Mouse (Mus musculus): ENCODE measurements at regions not wholly inside any gene's neighbourhood (a gene's known extent, or its start where the extent isn't known, plus 50 kb on each side); places are given as distances from the start of the nearest gene placed in this dataset.

DNA sequence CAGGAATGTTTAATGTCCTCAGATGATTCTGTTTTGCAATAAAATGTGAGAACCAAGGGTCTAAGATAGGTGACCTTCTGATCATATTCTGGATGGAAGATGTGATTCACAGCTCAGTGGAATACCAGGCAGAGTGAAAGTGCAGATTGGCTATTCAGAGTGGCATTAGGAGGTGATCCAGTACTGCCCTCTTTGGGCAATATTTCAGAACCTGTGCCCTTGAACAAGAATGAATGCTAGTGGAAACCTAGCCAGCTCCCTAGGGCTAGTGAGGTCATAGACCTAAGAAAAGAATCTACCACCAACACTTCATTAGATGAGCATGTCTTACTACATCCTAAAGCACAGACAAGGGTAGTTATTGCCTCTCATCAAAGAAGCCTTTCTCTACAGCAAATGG is 372.7 kb upstream of the Trib2 start:
- peak; percentile 60 for DNase-seq (ENCODE audit: low spot score)

DNA sequence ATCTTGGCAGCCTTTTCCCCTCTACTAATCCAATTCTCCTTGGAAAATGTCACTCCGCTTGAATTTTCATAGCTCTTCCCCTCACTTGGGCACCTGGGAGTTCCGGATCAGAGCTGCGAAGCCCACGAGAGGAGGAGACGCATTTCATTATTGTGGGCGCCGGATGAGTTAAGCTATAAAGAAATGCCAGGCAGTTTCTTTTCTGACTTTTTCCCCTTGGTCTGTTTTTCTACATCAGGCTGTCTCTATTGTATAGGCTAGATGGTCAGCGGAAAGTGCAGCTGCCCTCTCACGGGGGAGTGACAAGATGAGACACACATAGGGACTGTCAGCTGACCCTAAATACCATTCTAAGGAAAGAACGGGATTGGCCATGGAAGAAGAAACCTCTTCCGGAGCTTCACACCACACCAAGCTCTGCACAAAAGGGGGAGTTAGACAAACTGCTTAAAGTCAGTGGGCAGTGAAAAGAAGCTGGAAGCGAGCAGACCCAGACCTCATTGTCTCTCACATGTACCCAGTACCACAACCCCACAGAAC is 369.3 kb upstream of the Trib2 start:
- no peak for DNase-seq (ENCODE audit: low spot score)

DNA sequence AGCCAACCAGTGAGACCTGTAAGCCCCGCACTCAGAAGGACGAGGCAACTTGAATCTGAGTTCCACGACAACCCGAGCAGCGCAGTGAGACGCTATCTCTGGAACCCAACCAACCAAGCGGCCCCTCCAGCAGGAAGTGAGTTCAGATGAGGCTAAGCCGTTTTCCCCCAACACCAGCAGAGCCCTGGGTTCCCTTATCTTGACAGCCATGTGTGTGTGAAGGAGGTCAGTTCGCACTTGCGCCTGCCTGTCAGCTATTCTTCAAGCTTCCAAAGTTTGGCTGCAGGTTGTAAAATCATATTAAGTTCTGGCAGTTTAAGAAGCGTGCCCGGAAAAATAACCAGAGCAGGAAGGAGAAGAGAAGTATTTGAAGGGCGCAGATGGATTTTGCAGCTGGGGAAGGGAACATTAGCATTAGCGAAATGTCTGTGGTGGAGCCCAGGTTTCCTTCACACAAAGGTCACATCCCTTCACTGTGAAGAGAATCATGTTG is 368.8 kb upstream of the Trib2 start:
- no peak for DNase-seq (ENCODE audit: low spot score)

DNA sequence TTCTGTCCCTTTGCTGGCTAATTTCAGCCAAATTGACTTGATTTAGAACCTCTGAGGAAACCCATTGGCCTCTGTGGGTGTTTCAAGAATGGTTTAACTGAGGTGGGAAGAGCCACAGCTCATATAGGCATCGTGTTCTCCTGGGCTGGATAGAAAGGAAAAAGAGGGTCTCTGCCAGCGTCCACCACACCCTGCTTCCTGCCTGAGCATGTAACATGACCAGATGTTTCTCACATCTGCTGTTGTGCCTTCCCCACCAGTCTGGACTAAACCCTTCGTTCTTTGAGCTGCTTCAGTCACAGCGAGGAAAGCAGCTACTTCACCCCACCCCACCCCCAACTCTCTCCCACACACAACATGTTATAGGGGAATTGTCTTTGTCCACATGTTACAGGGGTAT is 366.3 kb upstream of the Trib2 start:
- no peak for DNase-seq (ENCODE audit: low spot score)

DNA sequence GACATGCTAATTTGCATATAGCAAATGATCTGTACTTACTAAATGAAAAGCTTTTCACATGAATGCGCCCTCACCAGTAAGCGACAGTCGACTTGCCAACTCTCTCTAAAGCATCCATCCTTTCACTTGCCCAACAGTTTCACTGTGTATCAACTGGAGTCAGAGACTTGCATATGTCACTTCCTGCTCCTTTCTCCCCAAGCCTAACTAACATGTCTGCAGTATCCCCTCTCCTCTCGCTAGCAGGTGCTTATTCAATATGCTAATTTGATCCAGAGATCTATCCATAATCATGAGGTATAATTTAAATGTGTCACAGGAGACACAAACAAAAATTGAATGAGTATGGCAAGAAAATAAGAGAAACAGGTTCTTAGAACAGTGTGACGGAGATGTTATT is 364.9 kb upstream of the Trib2 start:
- DNase-seq (ENCODE audit: low spot score) = no peak

DNA sequence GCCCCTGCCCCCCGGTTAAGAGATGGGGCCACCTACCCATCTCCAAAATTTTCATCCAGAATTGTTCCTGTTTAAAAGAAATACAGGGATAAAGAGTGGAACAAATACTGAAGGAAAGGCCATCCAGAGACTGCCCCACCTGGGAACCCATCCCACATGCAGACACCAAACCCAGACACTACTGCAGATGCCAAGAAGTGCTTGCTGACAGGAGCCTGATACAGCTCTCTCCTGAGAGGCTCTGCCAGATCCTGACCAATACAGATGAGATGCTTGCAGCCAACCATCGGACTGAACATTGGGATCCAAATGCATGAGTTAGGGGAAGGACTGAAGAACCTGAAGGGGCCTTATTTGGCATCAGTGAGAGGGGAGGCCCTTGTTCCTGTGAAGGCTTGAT is 363.2 kb upstream of the Trib2 start:
- DNase-seq (ENCODE audit: low spot score) = no peak

DNA sequence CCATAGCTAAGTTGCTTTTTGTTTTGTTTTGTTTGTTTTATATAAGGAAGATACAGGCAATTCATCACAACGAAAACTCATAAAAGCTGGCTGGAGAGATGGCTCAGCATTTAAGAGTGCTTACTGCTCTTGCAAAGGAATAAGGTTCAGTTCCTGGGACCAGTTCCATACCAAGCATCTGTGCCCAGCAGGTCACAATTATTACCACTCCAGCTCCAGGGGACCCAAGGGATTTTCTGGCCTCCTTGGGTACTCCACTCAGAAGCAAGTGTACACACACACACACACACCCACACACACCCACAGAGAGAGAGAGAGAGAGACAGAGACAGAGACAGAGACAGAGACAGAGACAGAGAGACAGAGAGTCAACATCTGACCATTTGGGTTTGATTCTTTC is 359.6 kb upstream of the Trib2 start:
- no peak for DNase-seq (ENCODE audit: low spot score)

DNA sequence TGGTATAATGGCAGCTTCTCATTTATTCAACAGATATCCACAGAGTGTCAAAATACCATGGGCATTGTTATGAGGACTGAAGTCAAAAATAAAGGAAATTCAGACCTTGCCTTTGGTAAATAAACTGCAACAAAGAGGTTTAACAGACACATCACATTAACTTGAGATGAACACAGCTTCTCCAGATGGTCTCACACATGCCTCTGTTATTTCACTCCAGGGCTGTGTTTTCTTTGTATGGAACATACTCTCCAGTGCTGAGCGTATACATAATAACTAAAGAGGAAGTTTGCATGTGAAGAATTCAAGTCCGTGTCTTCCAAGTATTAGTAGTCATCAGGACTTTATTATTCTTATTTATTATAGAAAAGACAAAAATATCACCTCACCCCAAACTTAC is 355.5 kb upstream of the Trib2 start:
- DNase-seq (ENCODE audit: low spot score) = no peak

DNA sequence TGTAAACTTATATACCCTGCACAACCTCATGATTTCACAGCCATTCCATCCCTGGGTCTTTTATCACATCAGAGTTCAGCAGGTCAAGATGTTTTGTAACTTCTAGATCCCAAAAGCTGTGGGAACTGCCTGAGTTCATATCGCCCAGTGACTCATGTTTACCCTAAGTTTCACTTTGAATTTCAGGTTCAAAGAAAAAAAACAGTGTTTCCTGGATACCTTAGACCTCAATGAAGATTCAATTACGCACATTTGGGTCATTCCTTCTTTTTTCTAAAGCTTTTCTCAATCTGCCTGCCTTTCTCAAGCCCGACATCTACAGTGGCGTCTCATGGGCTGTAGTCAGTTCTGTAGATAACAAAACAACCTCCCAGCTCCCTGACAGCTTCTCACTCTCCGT is 354.9 kb upstream of the Trib2 start:
- no peak for DNase-seq (ENCODE audit: low spot score)

DNA sequence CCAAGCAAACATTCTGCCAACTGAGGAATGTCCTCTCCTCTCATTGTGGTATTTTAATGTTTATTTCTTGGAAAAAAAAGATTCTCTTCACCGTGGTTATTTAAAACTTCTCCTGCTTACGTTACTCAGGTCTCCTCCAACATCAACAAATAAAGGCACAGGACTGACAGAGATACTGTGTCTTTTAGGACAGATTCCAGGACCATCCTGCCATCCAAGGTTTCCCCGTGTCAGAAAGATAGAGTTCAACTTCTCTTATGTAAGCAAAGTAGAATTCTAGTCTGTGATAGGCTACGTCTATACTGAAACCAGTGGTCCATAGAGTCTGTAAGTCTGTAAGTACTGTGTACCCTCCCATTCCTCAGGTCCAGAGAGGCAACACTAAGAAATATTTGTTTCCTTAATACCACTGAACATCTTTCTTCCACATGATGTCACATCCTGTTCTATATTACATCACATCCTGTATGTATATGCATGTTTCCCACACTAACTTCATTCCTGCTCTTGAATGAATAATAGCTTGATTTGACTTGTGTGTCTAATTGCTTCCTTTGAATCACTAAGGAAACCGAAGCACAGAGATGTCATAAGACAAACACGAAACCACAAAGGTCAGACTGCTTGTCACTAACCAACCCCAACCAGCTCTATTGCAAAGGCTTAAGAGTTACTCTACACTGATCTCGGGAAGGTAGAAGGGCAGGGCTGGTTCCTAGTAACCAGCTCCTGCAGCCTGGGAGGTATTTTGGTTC is 353.2 kb upstream of the Trib2 start:
- no peak for DNase-seq (ENCODE audit: low spot score)

DNA sequence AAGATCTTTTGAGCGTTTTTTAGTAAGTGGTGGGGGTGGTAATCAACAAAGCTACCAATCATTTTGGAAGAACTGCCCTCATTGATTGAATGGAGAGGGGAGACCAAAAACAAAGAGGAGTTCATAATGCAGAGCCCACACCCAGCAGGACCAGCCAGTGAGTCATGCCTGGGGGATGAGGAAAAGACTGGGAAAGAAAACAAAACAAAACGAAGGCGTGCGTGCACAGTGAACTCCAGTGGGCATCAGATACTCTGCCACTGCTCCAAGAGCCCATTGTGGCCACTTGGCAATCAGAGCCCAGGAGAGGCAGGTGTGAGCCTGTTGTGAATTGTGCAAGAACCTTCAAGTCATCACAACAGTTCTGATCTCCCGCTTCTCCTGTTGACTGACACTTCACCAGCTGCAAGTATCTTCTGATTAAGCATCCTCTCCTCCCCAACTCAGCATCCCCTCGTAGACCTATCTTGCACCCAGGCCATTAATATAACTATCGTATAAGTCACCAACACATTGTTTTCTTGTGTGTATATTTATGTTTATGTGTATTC is 351.1 kb upstream of the Trib2 start:
- no peak for DNase-seq (ENCODE audit: low spot score)

DNA sequence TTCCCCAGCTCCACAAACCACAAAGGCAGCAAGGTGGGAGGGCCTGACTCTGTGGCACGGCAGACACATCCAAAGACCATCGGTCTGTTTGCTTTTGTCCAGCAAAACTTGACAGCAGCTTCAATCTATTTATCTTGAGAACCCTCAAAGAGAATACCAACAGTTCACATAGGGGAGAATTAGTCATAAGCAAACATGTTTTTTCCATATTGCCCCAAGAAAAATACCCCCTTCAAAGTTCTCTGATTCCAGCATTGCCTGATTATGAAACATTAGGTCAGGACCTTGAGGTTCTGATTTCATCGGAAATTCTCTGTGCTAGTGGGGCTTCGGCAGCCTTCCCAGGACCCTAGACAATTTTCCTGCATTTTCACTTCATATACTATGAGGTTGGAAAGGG is 348.4 kb upstream of the Trib2 start:
- DNase-seq (ENCODE audit: low spot score) = no peak

DNA sequence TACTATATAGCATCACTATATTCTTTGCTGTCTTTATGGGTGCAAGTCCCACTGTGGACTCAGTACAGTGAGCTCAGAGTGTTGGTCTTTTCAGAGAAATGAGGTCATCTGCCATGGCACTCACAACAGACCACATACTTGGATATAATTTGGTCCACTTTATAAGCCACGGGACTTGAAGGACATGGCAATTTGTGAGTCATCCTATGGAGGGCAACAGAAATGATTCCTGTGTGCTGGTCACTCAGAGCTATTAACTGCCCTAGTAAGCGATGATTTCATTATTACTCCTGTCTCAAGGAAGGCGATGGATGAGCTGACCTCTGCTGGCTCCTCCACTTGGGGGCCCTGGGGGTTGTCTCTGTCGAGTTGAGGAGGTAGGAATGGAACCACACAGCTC is 345.2 kb upstream of the Trib2 start:
- DNase-seq (ENCODE audit: low spot score) = no peak

DNA sequence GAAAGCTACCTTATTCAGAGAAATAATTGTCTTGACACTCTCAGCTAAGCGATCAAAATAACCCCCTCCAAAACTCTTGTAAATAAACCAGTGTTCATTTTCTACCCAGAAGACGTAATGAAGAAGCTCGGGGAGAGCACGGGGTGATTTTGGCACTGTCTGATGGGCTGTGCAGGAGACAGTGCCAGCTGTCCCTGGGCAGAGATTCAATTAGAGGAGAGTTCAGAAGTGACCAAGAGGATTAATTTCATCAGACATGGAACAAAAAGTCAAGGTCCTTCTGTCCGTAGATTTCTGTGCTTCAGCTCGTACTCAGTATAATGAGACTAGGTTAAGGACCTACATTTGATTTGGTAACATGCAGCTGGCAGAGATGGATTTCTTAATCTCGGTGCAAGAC is 341.2 kb upstream of the Trib2 start:
- DNase-seq (ENCODE audit: low spot score) = peak; percentile 74

DNA sequence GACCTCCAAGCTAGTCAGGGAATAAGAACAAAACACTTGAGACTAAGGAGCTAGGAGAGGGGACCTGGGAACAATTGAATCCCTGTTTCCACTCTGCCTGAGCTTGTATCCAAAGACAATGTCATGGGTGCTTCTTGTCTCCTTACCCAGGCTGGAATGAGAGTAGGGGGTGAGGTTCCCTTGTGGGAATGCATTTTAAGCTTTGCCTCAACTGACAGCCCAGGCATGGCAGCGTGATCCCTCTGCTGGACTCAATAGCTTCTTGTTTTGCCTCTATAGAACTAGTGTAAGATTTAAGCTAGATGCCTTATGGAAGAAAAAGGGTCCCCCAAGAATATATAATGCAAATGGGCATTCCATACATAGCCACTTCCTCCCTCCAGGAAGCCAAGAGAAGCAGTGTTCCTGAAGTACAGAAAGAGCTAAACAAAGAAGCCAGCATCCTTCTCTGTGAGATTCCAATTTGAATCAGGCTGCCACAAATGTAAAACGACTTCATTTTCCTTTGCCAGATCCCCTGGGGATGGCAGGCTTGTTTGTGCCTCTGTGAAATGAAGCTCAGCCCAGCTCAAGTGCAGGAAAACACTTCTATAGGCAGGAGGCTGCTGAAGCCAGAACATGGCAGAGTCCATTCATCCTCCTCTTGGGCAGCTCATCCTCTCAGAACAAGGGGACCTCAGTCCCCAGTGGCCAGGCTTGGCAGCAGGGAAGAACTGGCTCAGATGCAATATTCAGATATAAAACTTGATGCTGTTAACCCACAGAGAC is 339.3 kb upstream of the Trib2 start:
- DNase-seq (ENCODE audit: low spot score) = no peak

DNA sequence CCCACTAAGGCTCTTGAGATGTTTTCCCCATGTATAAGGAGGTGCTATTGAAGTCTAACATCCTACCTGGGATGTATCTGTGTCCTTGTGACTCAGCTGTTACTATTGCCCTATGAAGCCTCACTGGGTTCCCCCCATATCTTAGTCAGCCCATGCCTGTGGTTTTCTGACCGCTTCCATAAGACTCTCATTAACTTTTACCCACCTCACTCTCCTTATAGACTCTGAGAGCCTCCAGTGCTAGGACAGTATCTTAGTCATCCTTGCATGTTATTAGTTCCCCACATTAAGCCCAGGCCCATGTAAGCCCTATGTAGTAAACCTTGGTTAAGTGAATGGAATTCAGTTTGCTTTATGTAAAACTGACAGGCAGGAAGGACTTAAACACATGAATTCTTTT is 337.5 kb upstream of the Trib2 start:
- no peak for DNase-seq (ENCODE audit: low spot score)

DNA sequence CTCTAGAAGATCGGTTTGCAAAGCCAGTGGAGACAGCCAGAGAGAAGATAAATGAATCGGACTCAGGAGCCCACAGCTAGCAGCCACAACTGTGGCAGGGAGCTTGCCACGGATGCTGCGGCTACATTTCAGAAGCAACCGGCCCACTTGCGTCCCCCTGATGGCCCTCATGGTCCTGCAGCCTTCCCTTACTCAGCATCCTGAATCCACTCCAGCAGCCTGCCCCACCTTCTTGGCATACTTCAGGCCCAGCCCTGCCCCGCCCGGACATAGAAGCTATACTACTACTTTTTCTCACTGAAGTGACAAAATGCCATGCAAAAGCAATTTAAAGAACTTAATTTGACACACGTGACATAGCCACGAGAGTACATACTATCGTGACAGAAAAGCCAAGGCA is 335.4 kb upstream of the Trib2 start:
- DNase-seq (ENCODE audit: low spot score) = no peak

DNA sequence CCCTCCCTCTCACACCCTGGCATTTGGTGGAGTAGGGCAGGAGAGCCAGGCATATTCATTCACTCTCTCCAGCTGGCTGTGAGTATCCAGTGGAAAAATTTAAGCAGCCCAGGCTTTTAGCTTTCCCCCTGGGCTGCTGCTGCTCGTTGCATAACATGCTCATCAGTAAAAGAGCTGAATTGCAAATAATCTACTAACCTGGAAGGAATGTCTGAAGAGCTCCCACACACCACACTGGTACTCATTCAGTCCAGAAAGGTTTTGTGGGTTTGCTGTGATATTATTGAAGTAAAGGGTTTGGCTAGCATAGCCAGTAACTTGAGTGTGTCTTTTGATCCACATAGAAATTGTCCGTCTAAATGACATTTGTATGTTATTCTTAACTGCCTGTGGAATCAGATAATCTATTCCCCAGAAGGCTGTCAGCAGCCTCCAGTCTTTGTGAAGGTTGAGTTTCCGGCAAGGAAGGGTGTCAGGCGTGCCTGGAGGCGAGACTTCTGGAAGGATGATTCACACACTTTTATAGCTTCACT is 334.5 kb upstream of the Trib2 start:
- DNase-seq (ENCODE audit: low spot score) = peak; percentile 32

DNA sequence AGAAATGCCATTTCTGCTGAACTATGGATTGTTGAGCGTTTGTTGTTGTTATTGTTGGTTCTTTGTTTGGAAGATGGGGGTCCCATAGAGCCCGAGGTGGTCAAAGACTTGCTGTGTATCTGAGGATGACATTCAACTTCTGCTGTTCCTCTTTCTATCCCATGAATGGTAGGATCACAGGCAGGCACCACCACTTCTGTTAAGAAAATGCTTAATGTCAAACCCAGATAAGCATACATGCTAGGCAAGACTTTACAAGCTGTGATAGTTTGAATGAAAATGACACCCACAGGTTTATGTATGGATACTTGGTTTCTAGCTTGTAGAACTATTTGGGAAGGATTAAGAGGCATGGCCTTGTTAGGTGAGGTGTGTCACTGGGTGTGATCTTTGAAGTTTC is 330.2 kb upstream of the Trib2 start:
- no peak for DNase-seq (ENCODE audit: low spot score)

DNA sequence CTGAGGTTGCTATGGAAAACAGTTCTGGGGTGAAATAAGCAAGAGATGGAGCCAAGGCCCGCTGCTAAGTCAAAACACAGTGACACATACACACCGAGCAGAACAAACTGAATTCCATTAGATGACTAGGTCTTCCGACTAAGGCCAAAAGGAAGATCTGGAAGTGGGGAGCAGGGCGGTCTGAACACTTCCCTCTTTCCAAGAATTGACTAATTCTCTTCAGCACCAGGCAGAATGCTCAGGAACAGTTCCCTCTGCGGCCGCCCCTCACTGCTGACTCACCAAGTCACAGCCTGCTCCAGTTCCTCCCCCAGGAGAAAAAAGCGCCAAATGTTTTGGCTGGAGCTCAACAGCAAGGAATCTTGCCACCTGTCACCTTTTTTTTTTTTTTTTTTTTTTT is 328.9 kb upstream of the Trib2 start:
- DNase-seq (ENCODE audit: low spot score) = peak; percentile 25

DNA sequence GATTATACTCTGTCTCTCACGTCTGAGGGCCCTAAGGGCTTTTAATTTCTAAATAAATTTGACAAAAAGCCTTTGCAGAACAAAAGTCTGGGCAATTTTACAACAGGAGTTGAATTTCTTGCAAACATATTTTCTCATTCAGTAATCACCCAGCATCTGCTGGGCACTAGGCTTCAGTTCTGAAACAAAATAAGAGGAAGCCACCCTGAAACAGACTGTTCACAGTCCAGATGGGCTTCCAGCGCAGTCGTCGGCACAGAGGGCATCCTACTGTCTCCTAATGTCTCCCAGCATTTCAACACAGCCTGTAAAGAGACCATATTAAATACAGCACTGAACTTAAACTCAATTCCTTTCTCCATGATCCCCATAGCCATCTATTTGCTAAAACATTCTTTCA is 324.5 kb upstream of the Trib2 start:
- DNase-seq (ENCODE audit: low spot score) = no peak

DNA sequence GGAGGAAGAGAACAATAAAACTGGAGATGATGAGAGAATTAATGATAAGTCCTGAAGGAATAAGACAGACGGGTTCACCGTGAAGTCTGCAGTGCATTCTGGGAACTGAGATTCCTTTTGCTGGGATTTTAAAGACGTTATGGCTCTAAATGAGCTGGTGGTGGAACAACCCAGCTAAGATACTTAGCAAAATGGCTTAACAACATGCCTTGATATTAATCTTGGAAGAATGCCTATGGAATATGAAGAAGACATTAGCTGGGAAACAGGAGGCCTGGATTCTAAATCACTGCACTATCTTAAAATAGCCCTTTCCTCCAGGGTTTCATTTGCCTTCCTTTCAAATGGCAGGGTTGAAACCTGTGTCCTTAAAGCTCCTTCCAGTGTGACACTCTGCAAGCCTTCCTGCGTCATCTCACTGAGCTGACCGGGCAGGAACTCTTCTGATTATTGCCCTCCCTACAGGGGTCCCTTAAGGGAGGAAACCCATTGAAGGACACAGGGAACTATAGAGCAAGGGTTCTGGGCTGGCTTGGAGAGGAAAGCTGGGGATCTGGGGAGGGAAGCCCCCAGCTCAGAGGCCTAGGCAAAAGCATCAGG is 323.9 kb upstream of the Trib2 start:
- DNase-seq (ENCODE audit: low spot score) = no peak

All from adipocyte (in vitro differentiated cells).